Mouse (Mus musculus): ENCODE measurements around the gene Klhdc8a.

Gene Klhdc8a

GRCm38 (mm10) chr1:132317413-132317812, 19.0 kb downstream of the Klhdc8a start:
- no peak for DNase-seq (ENCODE audit: low spot score in 2 of 2)

- no peak for DNase-seq (ENCODE audit: low spot score in 2 of 2)
Observed at GRCm38 (mm10) chr1:132317894-132318863, 19.8 kb downstream of the Klhdc8a start.

GRCm38 (mm10) chr1:132319242-132319641, 20.8 kb downstream of the Klhdc8a start:
- DNase-seq (ENCODE audit: low spot score in 2 of 2) = peak in 1 of 2 experiments; percentile 35

GRCm38 (mm10) chr1:132321821-132322580, 23.6 kb downstream of the Klhdc8a start:
- DNase-seq (ENCODE audit: low spot score in 2 of 2) = no peak

- DNase-seq (ENCODE audit: low spot score in 2 of 2) = no peak
Observed at GRCm38 (mm10) chr1:132322711-132323542, 24.5 kb downstream of the Klhdc8a start.

GRCm38 (mm10) chr1:132326777-132327176, 28.4 kb downstream of the Klhdc8a start:
- no peak for DNase-seq (ENCODE audit: low spot score in 2 of 2)

GRCm38 (mm10) chr1:132327477-132327876, 29.1 kb downstream of the Klhdc8a start:
- DNase-seq (ENCODE audit: low spot score in 2 of 2) = no peak

GRCm38 (mm10) chr1:132328565-132328964, 30.1 kb downstream of the Klhdc8a start:
- no peak for DNase-seq (ENCODE audit: low spot score in 2 of 2)

GRCm38 (mm10) chr1:132329656-132330055, 31.2 kb downstream of the Klhdc8a start:
- DNase-seq (ENCODE audit: low spot score in 2 of 2) = no peak

- no peak for DNase-seq (ENCODE audit: low spot score in 2 of 2)
Observed at GRCm38 (mm10) chr1:132330397-132330796, 32.0 kb downstream of the Klhdc8a start.

- DNase-seq (ENCODE audit: low spot score in 2 of 2) = no peak
Observed at GRCm38 (mm10) chr1:132331283-132331682, 32.9 kb downstream of the Klhdc8a start.

- no peak for DNase-seq (ENCODE audit: low spot score in 2 of 2)
Observed at GRCm38 (mm10) chr1:132333201-132333600, 34.8 kb downstream of the Klhdc8a start.

- DNase-seq (ENCODE audit: low spot score in 2 of 2) = no peak
Observed at GRCm38 (mm10) chr1:132333675-132334141, 35.3 kb downstream of the Klhdc8a start.

GRCm38 (mm10) chr1:132334178-132334801, 35.9 kb downstream of the Klhdc8a start:
- no peak for DNase-seq (ENCODE audit: low spot score in 2 of 2)

- no peak for DNase-seq (ENCODE audit: low spot score in 2 of 2)
Observed at GRCm38 (mm10) chr1:132335378-132335965, 37.0 kb downstream of the Klhdc8a start.

GRCm38 (mm10) chr1:132336921-132337320, 38.5 kb downstream of the Klhdc8a start:
- DNase-seq (ENCODE audit: low spot score in 2 of 2) = no peak

GRCm38 (mm10) chr1:132338027-132338660, 39.7 kb downstream of the Klhdc8a start:
- no peak for DNase-seq (ENCODE audit: low spot score in 2 of 2)

GRCm38 (mm10) chr1:132341731-132342501, 43.5 kb downstream of the Klhdc8a start:
- peak in 1 of 2 experiments; percentile 51 for DNase-seq (ENCODE audit: low spot score in 2 of 2)

- no peak for DNase-seq (ENCODE audit: low spot score in 2 of 2)
Observed at GRCm38 (mm10) chr1:132342518-132342917, 44.1 kb downstream of the Klhdc8a start.

Data from frontal cortex, postnatal 10 days (tissue).